Mouse (Mus musculus) stomach, embryonic 14.5 days (tissue): ENCODE data around the gene Ppp6r2. TPM values are rescaled to one million over a fixed set of nuclear protein-coding genes. Genes with fewer than 3 reads are reported as not detected.

Experiments used
- ATAC-seq: fragments of 200-750 bp; cut with Nextera tagmentation; 2 replicates; pipeline ENCODE4 v1.8.0; 2017; ENCODE audit warnings: low read depth, moderate TSS enrichment; ENCODE audit not compliant: insufficient number of reproducible peaks, insufficient read depth, low FRiP score
- H3K27ac ChIP-seq: fragments of 300-500 bp; sonication (generic); 2 replicates; pipeline ENCODE4 v1.5.1; 2014; ENCODE audit warnings: mild to moderate bottlenecking, low read length, moderate library complexity, mixed read lengths
- H3K27me3 ChIP-seq: fragments of 300-500 bp; sonication (generic); 2 replicates; pipeline ENCODE4 v1.6.1; 2014; ENCODE audit warnings: low read length, control low read depth, mixed read lengths; ENCODE audit not compliant: control insufficient read depth, insufficient read depth
- H3K36me3 ChIP-seq: fragments of 300-500 bp; sonication (generic); 2 replicates; pipeline ENCODE4 v1.6.1; 2014; ENCODE audit warnings: mild to moderate bottlenecking, control low read depth, low read length, moderate library complexity, mixed read lengths; ENCODE audit not compliant: control insufficient read depth, insufficient read depth
- H3K4me1 ChIP-seq: fragments of 300-500 bp; sonication (generic); 2 replicates; pipeline ENCODE4 v1.6.1; 2014; ENCODE audit warnings: low read length, control low read depth, mixed read lengths; ENCODE audit not compliant: control insufficient read depth, insufficient read depth
- H3K4me2 ChIP-seq: fragments of 300-500 bp; sonication (generic); replicated peaks from 2 replicates; pipeline ENCODE4 v1.6.1; 2014; ENCODE audit warnings: low read depth, low read length, control low read depth
- H3K4me3 ChIP-seq: fragments of 300-500 bp; sonication (generic); 2 replicates; pipeline ENCODE4 v1.5.1; 2014; ENCODE audit warnings: low read depth, low read length, control low read depth
- H3K9ac ChIP-seq: fragments of 300-500 bp; sonication (generic); replicated peaks from 2 replicates; pipeline ENCODE4 v1.6.1; 2014; ENCODE audit warnings: low read depth, mild to moderate bottlenecking, control low read depth, low read length, moderate library complexity, mixed read lengths
- H3K9me3 ChIP-seq: fragments of 300-500 bp; sonication (generic); 2 replicates; pipeline ENCODE4 v1.6.1; 2016; ENCODE audit warnings: low read depth, low read length, control low read depth; ENCODE audit not compliant: control insufficient read depth
- WGBS: fragments of 180-500 bp; shearing (Covaris S2); extraction: QIAGEN DNeasy Blood & Tissue Kit; methylation state at CpG from one replicate; pipeline ENCODE4 v1.1.7; 2014; 5-methylcytosine and 5-hydroxymethylcytosine counted together
- polyA plus RNA-seq: library from polyadenylated mRNA; unstranded; fragments of >200 nt; fragmentation: Nextera tagmentation; extraction: Ambion mirVana; gene quantifications from 2 replicates; pipeline ENCODE4 v1.2.1, GENCODE M21; 2014

Ppp6r2 gene
- polyA plus RNA-seq, 1 experiment from 2014 or later: 33.5 TPM

- Histone ChIP-seq H3K4me1 (peaks cover 21% of the 10 kb centered on the region), H3K27ac (no peak overlapping the region), H3K4me2 (no peak overlapping the region), H3K36me3 (peaks cover 19% of the 10 kb centered on the region), H3K4me3 (no peak overlapping the region), H3K9me3 (no peaks in the 10 kb centered on the region), H3K9ac (no peak overlapping the region), H3K27me3 (no peaks in the 10 kb centered on the region)
- WGBS: 71% methylated on average over 6 of the region's 6 CpGs
- no peak for ATAC-seq
Measured at GRCm38 (mm10) chr15:89309962-89310498, 98.7 kb downstream of the Ppp6r2 start.

- Histone ChIP-seq H3K9ac (no peak overlapping the region), H3K36me3 (no peaks in the 10 kb centered on the region), H3K4me1 (peaks cover 21% of the 10 kb centered on the region), H3K27me3 (no peaks in the 10 kb centered on the region), H3K27ac (no peak overlapping the region), H3K9me3 (no peaks in the 10 kb centered on the region), H3K4me2 (0 out of 2 replicates have a peak overlapping the region, but pooled peaks have one; percentile 75), H3K4me3 (no peak overlapping the region)
- no peak for ATAC-seq
- 55% methylated on average over 4 of the region's 4 CpGs for WGBS
Measured at GRCm38 (mm10) chr15:89313359-89313758, 102.0 kb downstream of the Ppp6r2 start.

GRCm38 (mm10) chr15:89314107-89314506 lies 102.8 kb downstream of the Ppp6r2 start:
- H3K4me1 ChIP-seq: peaks cover 21% of the 10 kb centered on the region
- ATAC-seq: no peak
- no peak overlapping the region for H3K27ac ChIP-seq
- H3K9ac ChIP-seq: peak overlapping the region; percentile 87
- 30% methylated on average over 3 of the region's 3 CpGs for WGBS
- H3K9me3 ChIP-seq: no peaks in the 10 kb centered on the region
- no peaks in the 10 kb centered on the region for H3K27me3 ChIP-seq
- peak overlapping the region; percentile 98 for H3K4me3 ChIP-seq
- no peaks in the 10 kb centered on the region for H3K36me3 ChIP-seq
- H3K4me2 ChIP-seq: peak overlapping the region; percentile 75

- under 1% methylated on average over 58 of the region's 58 CpGs for WGBS
- peaks cover 21% of the 10 kb centered on the region for H3K4me1 ChIP-seq
- H3K9ac ChIP-seq: peak overlapping the region; percentile 87
- H3K36me3 ChIP-seq: no peaks in the 10 kb centered on the region
- no peaks in the 10 kb centered on the region for H3K9me3 ChIP-seq
- H3K27me3 ChIP-seq: no peaks in the 10 kb centered on the region
- H3K4me3 ChIP-seq: peak overlapping the region; percentile 98
- H3K4me2 ChIP-seq: peak overlapping the region; percentile 75
- H3K27ac ChIP-seq: no peak overlapping the region
- peak; percentile 46; the same call in 1 of the 2 replicates for ATAC-seq
Measured at GRCm38 (mm10) chr15:89314511-89315189, 103.3 kb downstream of the Ppp6r2 start.

GRCm38 (mm10) chr15:89315190-89315731 lies 103.9 kb downstream of the Ppp6r2 start, which contains the start of gene Sbf1:
TSS of gene Sbf1 (minus strand) at chr15:89315311.
- H3K9ac ChIP-seq: peak within 1 kb of the TSS; percentile 87
- H3K4me1 ChIP-seq: peaks cover 21% of the 10 kb centered on the region
- H3K27ac ChIP-seq: no peak within 1 kb of the TSS
- H3K9me3 ChIP-seq: no peaks in the 10 kb centered on the region
- no peaks in the 10 kb centered on the region for H3K27me3 ChIP-seq
- peak within 1 kb of the TSS; percentile 75 for H3K4me2 ChIP-seq
- ATAC-seq: peak; percentile 100
- under 1% methylated on average over 37 of the region's 37 CpGs for WGBS
- H3K4me3 ChIP-seq: peak within 1 kb of the TSS; percentile 98
- H3K36me3 ChIP-seq: no peaks in the 10 kb centered on the region

- no peak for ATAC-seq
- peaks cover 21% of the 10 kb centered on the region for H3K4me1 ChIP-seq
- no peaks in the 10 kb centered on the region for H3K36me3 ChIP-seq
- H3K27ac ChIP-seq: no peak overlapping the region
- H3K27me3 ChIP-seq: no peaks in the 10 kb centered on the region
- no peak overlapping the region for H3K9ac ChIP-seq
- no peak overlapping the region for H3K4me3 ChIP-seq
- WGBS: 68% methylated on average over 11 of the region's 11 CpGs
- H3K9me3 ChIP-seq: no peaks in the 10 kb centered on the region
- H3K4me2 ChIP-seq: no peak overlapping the region
Measured at GRCm38 (mm10) chr15:89316146-89316545, 104.8 kb downstream of the Ppp6r2 start.

GRCm38 (mm10) chr15:89321264-89321663 lies 109.9 kb downstream of the Ppp6r2 start:
- Histone ChIP-seq H3K36me3 (no peaks in the 10 kb centered on the region), H3K27ac (no peak overlapping the region), H3K4me2 (no peak overlapping the region), H3K9ac (no peak overlapping the region), H3K9me3 (no peaks in the 10 kb centered on the region), H3K27me3 (no peaks in the 10 kb centered on the region), H3K4me3 (no peak overlapping the region), H3K4me1 (no peaks in the 10 kb centered on the region)
- 79% methylated on average over 8 of the region's 8 CpGs for WGBS
- no peak for ATAC-seq

- H3K4me3 ChIP-seq: peak within 1 kb of the TSS; percentile 13
- H3K27ac ChIP-seq: no peak within 1 kb of the TSS
- no peaks in the 10 kb centered on the region for H3K36me3 ChIP-seq
- H3K9me3 ChIP-seq: no peaks in the 10 kb centered on the region
- 0 out of 2 replicates have a peak, but pooled peaks have one; percentile 42 for ATAC-seq
- peak within 1 kb of the TSS; percentile 30 for H3K4me2 ChIP-seq
- H3K4me1 ChIP-seq: no peaks in the 10 kb centered on the region
- H3K27me3 ChIP-seq: no peaks in the 10 kb centered on the region
- WGBS: 8% methylated on average over 26 of the region's 26 CpGs
- 0 out of 2 replicates have a peak within 1 kb of the TSS, but pooled peaks have one; percentile 3 for H3K9ac ChIP-seq
Measured at GRCm38 (mm10) chr15:89322670-89323522, 111.5 kb downstream of the Ppp6r2 start, which contains the start of gene Adm2. TSS of gene Adm2 (plus strand) at chr15:89322720.
